Mouse (Mus musculus) CD4-positive naive resting alpha-beta T cell, adult 57 days (primary cell): Measurements from ENCODE around the gene Aspscr1. TPM values are rescaled to one million over a fixed set of nuclear protein-coding genes. Genes with fewer than 3 reads are reported as not detected.

Source experiments
- total RNA-seq: library from RNA; stranded (reverse); gene quantifications from one replicate; pipeline ENCODE4 v1.2.4, GENCODE M21; 2023

Gene Aspscr1
- 126 TPM for total RNA-seq

DNA sequence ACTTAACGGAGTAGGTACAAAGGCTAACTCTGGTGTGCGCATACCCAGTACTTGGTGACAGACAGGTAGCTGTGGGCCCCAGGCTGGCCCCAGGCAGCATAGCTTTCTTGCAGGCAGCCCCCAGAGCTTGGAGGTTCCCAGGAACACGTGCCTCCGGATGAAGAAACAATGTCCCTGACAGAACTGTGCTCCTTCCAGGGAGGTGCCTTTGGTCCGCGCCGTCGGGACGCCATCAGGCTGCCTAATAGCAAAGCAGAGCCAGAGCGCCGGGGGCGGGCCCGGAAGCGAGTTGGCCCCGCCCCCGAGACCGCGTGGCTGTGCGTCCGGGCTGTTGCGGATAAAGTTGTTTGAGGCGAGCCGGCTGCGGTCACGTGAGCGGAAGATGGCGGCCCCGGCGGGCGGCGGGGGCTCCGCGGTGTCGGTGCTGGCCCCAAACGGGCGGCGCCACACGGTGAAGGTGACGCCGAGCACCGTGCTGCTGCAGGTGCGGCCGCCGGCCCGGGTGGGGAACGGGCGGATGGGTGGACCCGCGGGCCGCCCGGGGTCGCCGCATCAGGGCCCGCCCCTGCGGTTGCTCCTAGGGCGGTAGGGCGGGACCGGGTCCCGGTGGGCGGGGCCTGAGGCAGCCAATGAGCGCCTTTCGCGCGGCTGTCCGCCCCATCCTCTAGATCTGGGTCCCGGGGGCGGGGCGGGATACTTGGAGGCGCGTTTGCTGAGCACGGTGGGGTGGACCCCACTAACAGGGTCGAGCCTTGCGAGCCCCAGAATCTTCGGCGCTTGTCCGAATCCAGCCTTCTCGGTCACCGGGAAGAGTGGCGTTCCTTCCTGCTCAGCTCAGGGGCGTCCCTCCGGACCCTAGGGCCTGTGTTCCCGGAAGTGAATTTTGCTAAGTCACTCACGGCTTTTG is at the start of gene Aspscr1:
Gene Aspscr1 (plus strand): TSS at position 287 of the 907 bp plus-strand sequence.

DNA sequence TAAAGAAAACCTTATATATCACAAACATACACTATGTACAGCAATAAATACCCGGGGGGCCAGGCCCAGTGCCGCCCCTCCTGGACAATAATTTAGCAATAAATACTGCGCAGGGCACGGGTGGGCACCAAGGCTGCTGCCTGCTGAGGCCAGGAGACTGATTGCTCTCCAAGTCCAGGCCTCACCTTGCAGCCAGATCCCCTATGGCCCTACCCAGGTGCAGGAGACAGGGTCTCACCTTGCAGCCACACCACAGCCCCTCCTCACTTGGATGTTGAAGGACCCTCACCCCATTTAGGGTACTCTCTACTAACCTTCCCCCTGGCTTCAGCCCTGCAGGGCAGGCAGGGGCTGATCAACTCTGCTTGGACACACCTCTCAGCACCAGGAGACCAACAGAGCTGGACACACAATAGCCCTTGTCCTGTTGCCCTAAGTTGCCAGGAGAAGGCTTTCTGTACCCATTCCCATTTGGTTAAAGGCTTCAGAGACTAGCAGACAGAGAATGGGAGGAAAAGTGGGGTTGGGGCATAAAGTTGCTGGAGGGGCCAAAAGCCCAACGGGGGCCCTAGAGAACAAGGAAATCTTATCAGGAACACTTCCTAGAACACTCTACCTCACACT is 47.5 kb upstream of the Aspscr1 start, which contains the start of gene Sirt7:
Gene Sirt7 (minus strand): TSS at position 89 of the 624 bp plus-strand sequence.

DNA sequence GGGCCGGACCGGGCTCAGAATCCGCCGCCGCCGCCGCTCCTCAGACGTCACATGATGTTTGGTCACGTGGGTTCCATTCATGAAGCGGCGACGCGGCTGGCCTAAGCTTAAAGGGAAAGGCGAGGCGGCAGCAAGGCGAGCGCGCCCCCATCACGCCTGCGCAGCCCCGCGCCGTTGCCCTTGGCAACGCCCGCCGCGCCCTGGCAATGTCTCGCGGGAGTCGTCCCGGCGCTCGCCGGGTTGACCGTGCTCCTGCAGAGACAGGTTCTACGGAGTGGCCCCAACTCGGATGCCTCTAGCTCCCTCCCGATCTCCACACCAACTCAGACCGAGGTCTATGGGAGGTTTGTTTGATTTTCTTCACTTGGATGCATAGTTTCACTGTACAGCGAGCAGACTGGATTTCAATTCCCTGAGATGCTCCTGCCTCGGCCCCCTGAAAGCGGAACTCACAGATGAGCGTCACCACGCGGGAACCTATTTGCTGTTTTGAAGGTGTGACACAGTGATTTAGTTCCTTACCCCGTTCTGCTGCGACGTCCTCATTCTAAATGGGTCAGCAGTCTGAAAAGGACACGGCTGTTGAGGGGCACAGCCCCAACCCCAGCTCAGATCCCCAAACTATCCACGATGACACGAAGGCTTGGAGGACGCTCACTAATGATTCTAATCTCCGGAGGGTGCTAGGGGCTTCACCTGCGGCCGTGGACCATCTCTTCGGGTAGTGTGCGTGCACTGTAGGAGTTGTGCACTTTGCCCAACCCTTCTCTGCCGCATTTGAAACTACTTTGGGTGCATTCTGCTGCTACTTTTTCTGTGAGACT is 39.0 kb upstream of the Aspscr1 start, which contains the start of gene Mafg:
Gene Mafg (minus strand): TSS at position 81 of the 824 bp plus-strand sequence.

DNA sequence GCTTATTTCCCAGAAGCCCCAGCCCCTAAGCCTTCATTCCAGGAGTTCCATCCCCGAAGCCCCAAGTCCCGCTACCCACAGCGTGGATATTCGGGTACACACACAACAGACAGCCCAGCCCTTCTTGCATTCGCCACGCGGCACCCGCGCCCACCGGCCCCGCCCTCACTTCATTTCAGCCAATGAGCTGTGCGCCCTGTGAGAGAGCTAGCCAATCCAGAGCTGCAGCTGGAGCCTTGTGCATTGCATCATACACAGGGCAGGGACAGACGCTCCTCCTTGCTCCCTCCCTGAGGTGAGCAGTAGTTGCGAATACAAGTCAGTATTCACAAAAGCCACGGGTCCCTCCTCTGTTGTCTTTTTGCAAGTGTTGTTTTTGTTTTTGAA is 29.2 kb upstream of the Aspscr1 start, which contains the start of gene Pycr1:
Gene Pycr1 (minus strand): TSS at position 169 of the 387 bp plus-strand sequence.

DNA sequence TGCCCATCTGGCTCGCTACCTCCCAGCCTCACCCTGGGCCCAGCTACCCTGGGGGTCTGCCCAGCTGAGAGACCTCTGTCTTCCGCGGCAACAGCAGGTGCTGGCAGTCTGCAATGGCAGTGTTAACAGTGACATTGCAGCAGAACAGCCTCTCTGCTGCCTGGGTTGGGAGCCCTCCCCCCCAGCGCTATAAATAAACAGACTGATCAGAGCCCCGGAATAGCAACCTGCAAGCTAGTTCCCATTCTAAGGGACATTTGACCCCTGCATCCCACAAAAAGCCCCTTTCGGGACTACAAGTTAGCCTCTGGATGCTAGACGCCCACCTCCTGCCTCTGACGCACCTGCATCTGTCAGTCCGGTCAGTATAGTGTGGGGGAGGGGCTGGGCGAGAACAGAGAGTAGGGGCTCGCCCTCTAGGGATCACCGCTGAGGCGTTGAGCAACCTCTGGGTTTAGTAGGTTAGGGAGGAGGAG is 24.7 kb upstream of the Aspscr1 start, which contains the start of gene Myadml2:
Gene Myadml2 (minus strand): TSS at position 158 of the 476 bp plus-strand sequence.

DNA sequence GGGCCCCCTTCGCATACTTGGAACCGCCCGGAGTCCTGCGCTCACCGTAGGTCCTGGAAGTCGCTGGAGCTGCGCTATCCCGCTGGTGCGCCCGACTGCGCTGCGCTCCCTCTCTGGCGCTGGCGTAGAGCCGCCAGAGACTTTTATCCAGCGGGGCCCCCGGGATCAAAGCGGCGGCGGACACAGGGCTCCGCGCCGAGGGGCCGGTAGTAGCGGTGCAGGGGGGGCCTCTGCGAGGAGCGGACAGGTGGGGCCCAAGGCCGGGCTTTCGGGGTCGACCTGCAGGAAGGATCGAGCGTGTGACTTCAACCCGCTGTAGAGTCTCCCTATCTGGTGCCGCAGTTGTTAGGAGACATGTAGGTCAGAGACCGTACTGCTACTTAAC is 11.7 kb upstream of the Aspscr1 start, which contains the start of gene Notum:
Gene Notum (minus strand): TSS at position 100 of the 385 bp plus-strand sequence.

DNA sequence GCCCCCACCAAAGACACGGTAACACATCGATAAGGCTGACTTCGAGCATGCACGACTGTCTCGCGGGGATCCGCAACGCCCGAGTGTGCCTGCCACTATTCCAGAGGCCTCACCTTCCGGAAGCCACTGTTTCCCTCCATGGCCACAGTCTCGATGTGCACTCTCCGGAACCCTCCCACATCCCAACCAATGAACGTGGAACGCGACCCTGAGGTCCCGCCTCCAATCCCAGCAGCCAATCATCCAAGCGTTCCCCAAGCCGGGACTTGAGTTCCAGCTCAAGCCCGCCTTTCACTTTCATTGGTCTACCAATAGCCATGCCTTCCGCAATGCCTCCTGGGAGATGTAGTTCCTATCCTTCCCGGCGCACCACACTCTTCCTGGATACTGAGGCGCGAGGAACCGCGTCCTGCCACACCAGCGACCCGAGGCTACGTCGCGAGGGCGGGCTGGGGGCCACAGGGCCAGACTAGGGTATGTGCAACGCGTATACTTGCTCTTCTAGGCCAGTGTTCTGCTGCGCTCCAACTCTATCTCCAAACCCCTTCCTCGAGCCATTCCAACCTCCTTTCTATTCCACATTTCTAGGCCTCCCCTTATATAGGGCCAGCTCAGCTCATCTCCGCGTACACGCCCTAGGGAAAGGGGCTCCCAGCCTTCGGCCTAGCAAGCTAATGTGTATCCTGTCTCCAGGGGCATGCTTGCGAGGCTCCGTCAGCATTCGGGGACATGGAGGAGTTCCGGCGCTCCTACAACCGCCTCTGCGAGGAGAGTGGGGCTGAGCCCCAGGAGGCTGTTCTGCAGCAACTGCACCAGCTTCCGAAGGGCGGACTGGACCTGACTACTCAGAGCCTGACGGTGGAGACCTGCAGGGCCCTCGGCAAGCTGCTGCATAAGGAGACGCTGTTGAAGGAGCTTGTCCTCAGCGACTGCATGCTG is 41.1 kb downstream of the Aspscr1 start, which contains the start of the genes Cenpx and Lrrc45:
Gene Cenpx (minus strand): TSS at position 159 of the 939 bp plus-strand sequence.
Gene Lrrc45 (plus strand): TSS at position 346 of the 939 bp plus-strand sequence.

DNA sequence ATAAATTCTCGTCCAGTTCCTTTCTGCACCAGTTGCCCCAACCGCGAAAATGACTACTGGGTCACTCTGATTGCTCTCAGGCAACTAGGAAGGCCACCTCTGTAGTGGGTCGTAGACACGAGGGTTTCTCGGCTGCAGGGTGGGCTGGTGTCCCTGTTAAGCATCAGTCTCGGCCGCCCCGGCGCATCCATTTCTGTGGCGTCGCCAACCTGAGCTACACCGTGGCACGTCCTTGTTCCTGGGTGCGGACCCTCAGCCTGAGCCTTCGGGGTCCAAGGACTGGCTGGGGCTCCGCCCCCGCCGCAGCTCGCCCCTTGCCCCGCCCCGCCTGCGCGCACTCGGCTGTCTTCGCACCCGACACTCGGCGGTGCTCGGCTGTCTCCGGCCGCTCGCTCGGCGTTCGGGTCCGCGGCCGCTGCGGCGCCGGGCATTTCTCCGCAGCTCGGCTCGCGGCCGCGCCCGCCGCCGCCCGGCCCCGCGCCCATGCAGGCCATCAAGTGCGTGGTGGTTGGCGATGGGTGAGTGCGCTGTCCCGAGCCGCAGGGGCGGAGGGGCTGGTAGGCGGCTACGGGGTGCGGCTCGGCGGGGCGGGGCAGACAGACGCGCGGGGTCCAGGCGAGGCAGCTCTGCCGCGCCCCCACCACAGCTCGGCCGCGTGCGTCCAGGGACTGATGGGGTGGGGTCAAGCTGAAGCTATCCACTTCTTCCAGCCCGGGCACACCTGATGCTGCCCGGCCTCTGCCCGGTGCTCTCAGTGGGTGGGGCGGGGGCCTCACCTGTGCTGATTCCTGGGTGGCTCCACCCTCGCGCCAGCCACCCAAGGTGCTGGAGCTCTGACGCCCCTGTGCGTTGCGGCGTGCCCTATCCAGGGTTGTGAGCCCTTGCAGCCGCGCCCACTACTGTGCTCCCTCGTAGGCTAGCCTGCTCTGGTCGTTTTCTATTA is 48.6 kb downstream of the Aspscr1 start, which contains the start of gene Rac3:
Gene Rac3 (plus strand): TSS at position 347 of the 943 bp plus-strand sequence.

DNA sequence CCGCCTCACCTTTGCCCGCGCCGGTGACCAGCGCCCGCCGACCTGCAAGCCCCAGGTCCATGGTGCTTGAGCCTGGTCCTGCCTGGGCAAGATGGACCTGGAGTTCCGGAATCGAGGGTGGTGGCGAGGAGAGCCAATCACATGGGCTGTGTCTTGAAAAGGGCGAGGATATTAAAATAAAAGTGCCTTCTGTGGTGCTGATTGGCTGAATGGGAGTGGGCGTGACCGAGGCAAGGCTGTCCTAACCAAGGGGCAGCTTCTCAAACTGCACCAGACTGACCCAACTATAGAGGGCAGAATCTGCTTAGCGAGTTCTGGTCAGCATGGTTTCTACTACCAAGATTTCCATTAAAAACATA is 54.4 kb downstream of the Aspscr1 start, which contains the start of gene Dcxr:
Gene Dcxr (minus strand): TSS at position 113 of the 359 bp plus-strand sequence.

DNA sequence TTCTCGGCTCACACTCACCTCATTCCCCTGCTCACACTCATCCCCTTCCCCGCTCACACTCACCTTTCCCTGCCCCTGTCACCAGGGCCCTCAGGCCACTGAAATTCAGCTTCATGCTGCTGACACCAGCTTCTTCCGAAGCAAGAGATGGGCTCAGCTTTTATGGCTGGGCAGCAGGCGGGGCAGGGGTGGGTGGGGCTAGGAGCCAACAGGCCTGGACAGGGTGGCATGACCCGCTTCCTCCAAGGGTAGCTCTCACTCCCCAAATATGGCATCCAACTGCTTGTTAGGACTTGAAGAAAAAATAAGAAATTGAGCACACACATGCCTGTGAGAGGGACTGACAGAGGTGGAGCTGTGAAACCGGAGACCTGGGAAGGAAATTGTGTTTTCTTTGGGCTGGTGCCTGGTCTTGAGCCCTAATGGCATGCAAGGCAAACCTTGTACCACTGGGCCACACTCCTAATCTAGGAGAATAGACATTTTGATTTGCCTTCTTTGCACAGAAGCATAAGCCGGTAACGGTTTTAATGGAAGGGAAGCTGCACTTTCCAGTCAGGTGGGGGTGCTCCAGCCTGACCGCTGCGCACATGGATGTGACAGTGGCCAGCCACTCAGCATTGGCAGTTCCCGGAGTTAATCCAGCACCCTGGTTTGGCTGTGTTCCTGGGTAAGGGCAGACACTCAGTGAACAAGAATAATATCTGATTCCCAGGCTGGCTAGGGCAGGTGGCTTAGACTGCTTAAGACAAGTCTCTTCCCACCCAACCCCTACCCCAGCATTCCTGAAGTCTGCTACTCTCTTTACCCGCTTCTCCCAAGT is 59.3 kb downstream of the Aspscr1 start, which contains the start of gene Cbr2:
Gene Cbr2 (minus strand): TSS at position 257 of the 823 bp plus-strand sequence.

Other genes with a start within 250 kb of the Aspscr1 start
- 55.1 TPM for gene Nploc4, start 235.3 kb upstream of the Aspscr1 start, total RNA-seq
- gene Tspan10, start 230.3 kb upstream of the Aspscr1 start, total RNA-seq: 46.6 TPM
- 0.80 TPM for gene Pde6g, start 219.5 kb upstream of the Aspscr1 start, total RNA-seq
- gene Oxld1, start 214.9 kb upstream of the Aspscr1 start, total RNA-seq: 7.1 TPM
- 32.2 TPM for gene Ccdc137, start 214.9 kb upstream of the Aspscr1 start, total RNA-seq
- 13.4 TPM for gene Arl16, start 205.4 kb upstream of the Aspscr1 start, total RNA-seq
- 28.5 TPM for gene Mrpl12, start 188.4 kb upstream of the Aspscr1 start, total RNA-seq
- 9.7 TPM for gene Slc25a10, start 181.1 kb upstream of the Aspscr1 start, total RNA-seq
- gene Gcgr, start 142.3 kb upstream of the Aspscr1 start, total RNA-seq: not detected
- 36.1 TPM for gene Mcrip1, start 123.2 kb upstream of the Aspscr1 start, total RNA-seq
- not detected for gene Ppp1r27, start 121.8 kb upstream of the Aspscr1 start, total RNA-seq
- 123 TPM for gene P4hb, start 99.7 kb upstream of the Aspscr1 start, total RNA-seq
- gene Arhgdia, start 91.3 kb upstream of the Aspscr1 start, total RNA-seq: 404 TPM
- gene Alyref, start 74.6 kb upstream of the Aspscr1 start, total RNA-seq: 109 TPM
- gene Anapc11, start 74.6 kb upstream of the Aspscr1 start, total RNA-seq: 71.8 TPM
- gene Npb, start 64.5 kb upstream of the Aspscr1 start, total RNA-seq: 3.8 TPM
- 153 TPM for gene Pcyt2, start 55.0 kb upstream of the Aspscr1 start, total RNA-seq
- gene Sirt7, start 47.7 kb upstream of the Aspscr1 start, total RNA-seq: 131 TPM
- 39.8 TPM for gene Mafg, start 39.4 kb upstream of the Aspscr1 start, total RNA-seq
- 1.2 TPM for gene Pycr1, start 29.2 kb upstream of the Aspscr1 start, total RNA-seq
- gene Myadml2, start 24.8 kb upstream of the Aspscr1 start, total RNA-seq: not detected
- gene Notum, start 11.8 kb upstream of the Aspscr1 start, total RNA-seq: not detected
- 37.5 TPM for gene Cenpx, start 40.8 kb downstream of the Aspscr1 start, total RNA-seq
- 33.3 TPM for gene Lrrc45, start 41.0 kb downstream of the Aspscr1 start, total RNA-seq
- 1.1 TPM for gene Rac3, start 48.5 kb downstream of the Aspscr1 start, total RNA-seq
- 0.65 TPM for gene Dcxr, start 54.3 kb downstream of the Aspscr1 start, total RNA-seq
- gene Cbr2, start 59.1 kb downstream of the Aspscr1 start, total RNA-seq: not detected
- gene Hmga1b, start 89.8 kb downstream of the Aspscr1 start, total RNA-seq: 30.9 TPM
- gene Rfng, start 111.2 kb downstream of the Aspscr1 start, total RNA-seq: 12.4 TPM
- gene Gps1, start 111.3 kb downstream of the Aspscr1 start, total RNA-seq: 64.3 TPM
- 61.8 TPM for gene Dus1l, start 123.4 kb downstream of the Aspscr1 start, total RNA-seq
- 160 TPM for gene Fasn, start 151.6 kb downstream of the Aspscr1 start, total RNA-seq